Mouse (Mus musculus) hindbrain, postnatal 0 days (tissue): ENCODE measurements around the gene Hspg2. TPM values are rescaled to one million over a fixed set of nuclear protein-coding genes. Genes with fewer than 3 reads are reported as not detected.
"Not testable (repeated sequence)": the region's sequence is repeated elsewhere in the genome, so short reads cannot be mapped to it uniquely, and the experiment has no call there.

Experiments
- ATAC-seq: fragments of 200-750 bp; cut with Nextera tagmentation; 2 replicates; pipeline ENCODE4 v1.8.0; 2017; ENCODE audit warnings: mild to moderate bottlenecking, moderate TSS enrichment, moderate library complexity
- DNase-seq: peaks from one replicate; pipeline ENCODE4 v3.0.0-alpha.2; 2015; ENCODE audit warnings: low spot score
- H3K27ac ChIP-seq: fragments of 300-500 bp; sonication (generic); 2 replicates; pipeline ENCODE4 v1.5.1; 2014; ENCODE audit warnings: mild to moderate bottlenecking
- H3K27me3 ChIP-seq: fragments of 300-500 bp; sonication (generic); 2 replicates; pipeline ENCODE4 v1.6.1; 2014; ENCODE audit warnings: low read length, mixed read lengths; ENCODE audit not compliant: insufficient read depth
- H3K36me3 ChIP-seq: fragments of 300-500 bp; sonication (generic); 2 replicates; pipeline ENCODE4 v1.6.1; 2014; ENCODE audit warnings: low read length, mixed read lengths; ENCODE audit not compliant: insufficient read depth
- H3K4me1 ChIP-seq: fragments of 300-500 bp; sonication (generic); 2 replicates; pipeline ENCODE4 v1.6.1; 2014; ENCODE audit warnings: antibody characterized with exemption, low read length, mixed read lengths; ENCODE audit not compliant: insufficient read depth
- H3K4me2 ChIP-seq: fragments of 300-500 bp; sonication (generic); 2 replicates; pipeline ENCODE4 v1.6.1; 2014; ENCODE audit warnings: low read depth, mild to moderate bottlenecking, low read length, moderate library complexity, mixed read lengths
- H3K4me3 ChIP-seq: fragments of 300-500 bp; sonication (generic); 2 replicates; pipeline ENCODE4 v1.5.1; 2014; ENCODE audit warnings: low read length
- H3K9ac ChIP-seq: fragments of 300-500 bp; sonication (generic); replicated peaks from 2 replicates; pipeline ENCODE4 v1.6.1; 2014; ENCODE audit warnings: mild to moderate bottlenecking, low read length, moderate library complexity, mixed read lengths
- H3K9me3 ChIP-seq: fragments of 300-500 bp; sonication (generic); 2 replicates; pipeline ENCODE4 v1.6.1; 2016; ENCODE audit warnings: low read length, mixed read lengths
- CTCF ChIP-seq: IDR thresholded peaks from 2 replicates; pipeline ENCODE4 v1.5.1; 2016; ENCODE audit warnings: antibody characterized with exemption, control low read depth, low read depth
- WGBS: fragments of 180-500 bp; shearing (Covaris S2); extraction: QIAGEN DNeasy Blood & Tissue Kit; methylation state at CpG from one replicate; pipeline ENCODE4 v1.1.7; 2014; 5-methylcytosine and 5-hydroxymethylcytosine counted together
- polyA plus RNA-seq: library from polyadenylated mRNA; unstranded; fragments of >200 nt; fragmentation: Nextera tagmentation; extraction: Ambion mirVana; gene quantifications from 2 replicates; pipeline ENCODE4 v1.2.1, GENCODE M21; 2015
- total RNA-seq: library from RNA; depleted of rRNA; stranded (reverse); fragments of >200 nt; gene quantifications from 2 replicates; pipeline ENCODE4 v1.2.3, GENCODE M21; 2014; rRNA removed

Gene Hspg2
- total RNA-seq = 37.8 and 39.2 TPM in 2 replicates
- 3.5 and 3.7 TPM in 2 replicates for polyA plus RNA-seq

- peak within 1 kb of the TSS; percentile 99 for H3K4me2 ChIP-seq
- H3K4me3 ChIP-seq = peak within 1 kb of the TSS; percentile 60
- WGBS = under 1% methylated on average over 61 of the region's 72 CpGs
- H3K9me3 ChIP-seq = no peaks in the 10 kb centered on the region
- H3K27me3 ChIP-seq = no peaks in the 10 kb centered on the region
- no peaks in the 10 kb centered on the region for H3K36me3 ChIP-seq
- DNase-seq (peak; percentile 94), ATAC-seq (peak; percentile 90)
- H3K9ac ChIP-seq = peak within 1 kb of the TSS; percentile 63
- peaks cover 10% of the 10 kb centered on the region for H3K4me1 ChIP-seq
- peak within 1 kb of the TSS; percentile 63 for H3K27ac ChIP-seq
- TF ChIP-seq CTCF = no peak; the same call in 1 of the 2 replicates
Observed at GRCm38 (mm10) chr4:137468260-137469080, at the start of gene Hspg2. Gene Hspg2, plus strand, starts transcription at chr4:137468769.

DNA sequence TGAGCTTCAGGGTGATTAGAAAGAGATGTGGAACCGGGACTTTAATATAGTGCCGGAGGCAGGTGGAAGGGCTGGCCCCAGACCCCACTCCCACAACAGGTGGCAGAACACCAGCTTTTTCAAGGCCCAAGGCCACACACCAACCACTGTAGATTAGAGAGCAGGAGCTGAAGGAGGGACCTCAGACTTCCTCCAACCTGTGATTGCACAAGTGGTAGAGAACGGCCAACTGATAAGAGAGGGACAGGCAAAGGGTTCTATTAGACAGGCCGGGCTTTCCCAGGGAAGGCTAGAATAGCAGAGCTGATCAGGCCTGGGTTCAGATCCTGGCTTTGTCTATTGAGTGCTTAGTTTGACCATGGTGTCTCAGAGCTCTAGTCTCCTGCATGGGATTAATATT is 38.1 kb upstream of the Hspg2 start, which contains the start of gene Cela3b:
Gene Cela3b, minus strand, starts transcription at position 39 of the 400 bp plus-strand sequence.
- no peak within 1 kb of the TSS for H3K9ac ChIP-seq
- ATAC-seq (no peak), DNase-seq (no peak)
- TF ChIP-seq CTCF = no peak
- no peaks in the 10 kb centered on the region for H3K27me3 ChIP-seq
- H3K4me2 ChIP-seq = no peak within 1 kb of the TSS
- no peak within 1 kb of the TSS for H3K27ac ChIP-seq
- over 99% methylated on average over 4 of the region's 4 CpGs for WGBS
- H3K9me3 ChIP-seq = no peaks in the 10 kb centered on the region
- no peak within 1 kb of the TSS for H3K4me3 ChIP-seq
- no peaks in the 10 kb centered on the region for H3K4me1 ChIP-seq
- H3K36me3 ChIP-seq = no peaks in the 10 kb centered on the region

- H3K4me2 ChIP-seq, H3K4me3 ChIP-seq, DNase-seq, H3K4me1 ChIP-seq, ATAC-seq, H3K36me3 ChIP-seq, H3K9ac ChIP-seq, H3K27ac ChIP-seq, H3K9me3 ChIP-seq, H3K27me3 ChIP-seq: not testable (repeated sequence)
- WGBS = 78% methylated on average over 10 of the region's 10 CpGs
Observed at GRCm38 (mm10) chr4:137432700-137433550, 35.6 kb upstream of the Hspg2 start.

GRCm38 (mm10) chr4:137436979-137437669 is 31.4 kb upstream of the Hspg2 start:
- H3K36me3 ChIP-seq = no peaks in the 10 kb centered on the region
- H3K4me3 ChIP-seq = no peak overlapping the region
- 86% methylated on average over 8 of the region's 8 CpGs for WGBS
- ATAC-seq (no peak), DNase-seq (no peak)
- H3K27me3 ChIP-seq = no peaks in the 10 kb centered on the region
- H3K27ac ChIP-seq = no peak overlapping the region
- TF ChIP-seq CTCF = no peak
- H3K4me1 ChIP-seq = no peaks in the 10 kb centered on the region
- H3K9me3 ChIP-seq = no peaks in the 10 kb centered on the region
- H3K9ac ChIP-seq = no peak overlapping the region
- H3K4me2 ChIP-seq = no peak overlapping the region

DNA sequence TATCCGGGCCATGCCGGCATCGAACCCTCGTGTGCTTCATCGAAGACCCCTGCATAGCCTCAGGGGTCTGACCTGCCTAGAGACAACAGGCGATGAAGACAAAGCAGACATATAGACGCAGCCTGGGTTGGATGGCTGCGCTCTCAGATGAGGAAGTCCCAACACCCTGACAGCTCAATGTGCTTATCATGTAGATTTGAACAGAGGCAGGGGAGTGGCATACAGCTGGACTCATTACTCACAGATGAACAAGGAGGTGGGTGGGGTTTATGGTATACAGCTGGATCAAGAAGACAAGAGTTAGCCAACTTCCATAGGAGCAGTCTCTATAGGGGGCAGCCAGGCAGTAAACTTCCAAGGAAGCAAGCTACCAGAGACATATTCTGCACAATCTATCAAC is 29.7 kb upstream of the Hspg2 start:
- DNase-seq (no peak), ATAC-seq (no peak)
- H3K4me3 ChIP-seq = no peak overlapping the region
- no peak overlapping the region for H3K4me2 ChIP-seq
- no peaks in the 10 kb centered on the region for H3K27me3 ChIP-seq
- no peaks in the 10 kb centered on the region for H3K4me1 ChIP-seq
- no peak overlapping the region for H3K9ac ChIP-seq
- H3K36me3 ChIP-seq = no peaks in the 10 kb centered on the region
- no peak for TF ChIP-seq CTCF
- no peak overlapping the region for H3K27ac ChIP-seq
- 90% methylated on average over 8 of the region's 8 CpGs for WGBS
- H3K9me3 ChIP-seq = no peaks in the 10 kb centered on the region

- no peak for DNase-seq
- no peaks in the 10 kb centered on the region for H3K27me3 ChIP-seq
- ATAC-seq = no peak
- no peak overlapping the region for H3K4me2 ChIP-seq
- H3K4me1 ChIP-seq = no peaks in the 10 kb centered on the region
- no peak overlapping the region for H3K27ac ChIP-seq
- no peaks in the 10 kb centered on the region for H3K9me3 ChIP-seq
- 84% methylated on average over 4 of the region's 4 CpGs for WGBS
- no peaks in the 10 kb centered on the region for H3K36me3 ChIP-seq
- H3K9ac ChIP-seq = no peak overlapping the region
- no peak overlapping the region for H3K4me3 ChIP-seq
- TF ChIP-seq CTCF = no peak
Observed at GRCm38 (mm10) chr4:137441332-137441731, 27.2 kb upstream of the Hspg2 start.
